Mouse (Mus musculus): ENCODE results near the gene Gm10720.
"Not testable (repeated sequence)": the region's sequence is repeated elsewhere in the genome, so short reads cannot be mapped to it uniquely, and the experiment has no call there.

The Gm10720 gene

DNA sequence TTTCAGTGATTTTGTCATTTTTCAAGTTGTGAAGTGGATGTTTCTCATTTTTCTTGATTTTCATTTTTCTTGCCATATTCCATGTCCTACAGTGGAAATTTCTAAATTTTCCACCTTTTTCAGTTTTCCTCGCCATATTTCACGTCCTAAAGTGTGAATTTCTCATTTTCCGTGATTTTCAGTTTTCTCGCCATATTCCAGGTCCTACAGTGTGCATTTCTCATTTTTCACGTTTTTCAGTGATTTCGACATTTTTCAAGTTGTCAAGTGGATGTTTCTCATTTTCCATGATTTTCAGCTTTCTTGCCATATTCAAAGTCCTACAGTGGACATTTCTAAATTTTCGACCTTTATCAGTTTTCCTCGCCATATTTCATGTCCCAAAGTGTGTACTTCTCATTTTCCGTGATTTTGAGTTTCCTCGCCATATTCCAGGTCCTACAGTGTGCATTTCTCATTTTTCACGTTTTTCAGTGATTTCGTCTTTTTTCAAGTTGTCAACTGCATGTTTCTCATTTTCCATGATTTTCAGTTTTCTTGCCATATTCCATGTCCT, 9.5 kb downstream of the Gm10720 start, which contains the start of gene Gm10717:
TSS of gene Gm10717 (plus strand) at position 506 of the 556 bp plus-strand sequence.
- intact Hi-C loops (cut with DNase I) = not testable (repeated sequence)

DNA sequence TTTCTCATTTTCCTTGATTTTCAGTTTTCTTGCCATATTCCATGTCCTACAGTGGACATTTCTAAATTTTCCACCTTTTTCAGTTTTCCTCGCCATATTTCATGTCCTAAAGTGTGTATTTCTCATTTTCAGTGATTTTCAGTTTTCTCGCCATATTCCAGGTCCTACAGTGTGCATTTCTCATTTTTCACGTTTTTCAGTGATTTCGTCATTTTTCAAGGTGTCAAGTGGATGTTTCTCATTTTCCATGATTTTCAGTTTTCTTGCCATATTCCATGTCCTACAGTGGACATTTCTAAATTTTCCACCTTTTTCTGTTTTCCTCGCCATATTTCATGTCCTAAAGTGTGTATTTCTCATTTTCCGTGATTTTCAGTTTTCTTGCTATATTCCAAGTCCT, 10.2 kb downstream of the Gm10720 start:
- intact Hi-C loops (cut with DNase I) = not testable (repeated sequence)

DNA sequence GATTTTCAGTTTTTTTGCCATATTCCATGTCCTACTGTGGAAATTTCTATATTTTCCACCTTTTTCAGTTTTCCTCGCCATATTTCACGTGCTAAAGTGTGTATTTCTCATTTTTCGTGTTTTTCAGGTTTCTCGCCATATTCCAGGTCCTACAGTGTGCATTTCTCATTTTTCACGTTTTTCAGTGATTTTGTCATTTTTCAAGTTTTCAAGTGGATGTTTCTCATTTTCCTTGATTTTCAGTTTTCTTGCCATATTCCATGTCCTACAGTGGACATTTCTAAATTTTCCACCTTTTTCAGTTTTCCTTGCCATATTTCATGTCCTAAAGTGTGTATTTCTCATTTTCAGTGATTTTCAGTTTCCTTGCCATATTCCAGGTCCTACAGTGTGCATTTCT, 10.7 kb downstream of the Gm10720 start:
- intact Hi-C loops (cut with DNase I) = not testable (repeated sequence)

DNA sequence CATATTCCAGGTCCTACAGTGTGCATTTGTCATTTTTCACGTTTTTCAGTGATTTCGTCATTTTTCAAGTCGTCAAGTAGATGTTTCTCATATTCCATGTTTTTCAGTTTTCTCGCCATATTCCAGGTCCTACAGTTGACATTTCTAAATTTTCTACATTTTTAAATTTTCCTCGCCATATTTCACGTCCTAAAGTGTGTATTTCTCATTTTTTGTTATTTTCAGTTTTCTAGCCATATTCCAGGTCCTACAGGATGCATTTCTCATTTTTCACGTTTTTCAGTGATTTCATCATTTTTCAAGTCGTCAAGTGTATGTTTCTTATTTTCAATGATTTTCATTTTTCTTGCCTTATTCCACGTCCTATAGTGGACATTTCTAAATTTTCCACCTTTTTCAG, 11.3 kb downstream of the Gm10720 start:
- intact Hi-C loops (cut with DNase I) = not testable (repeated sequence)

DNA sequence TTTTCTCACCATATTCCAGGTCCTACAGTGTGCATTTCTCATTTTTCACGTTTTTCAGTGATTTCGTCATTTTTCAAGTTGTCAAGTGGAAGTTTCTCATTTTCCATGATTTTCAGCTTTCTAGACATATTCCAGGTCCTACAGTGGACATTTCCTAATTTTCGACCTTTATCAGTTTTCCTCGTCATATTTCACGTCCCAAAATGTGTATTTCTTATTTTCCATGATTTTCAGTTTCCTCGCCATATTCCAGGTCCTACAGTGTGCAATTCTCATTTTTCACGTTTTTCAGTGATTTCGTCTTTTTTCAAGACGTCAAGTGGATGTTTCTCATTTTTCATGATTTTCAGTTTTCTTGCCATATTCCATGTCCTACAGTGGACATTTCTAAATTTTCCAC, 11.7 kb downstream of the Gm10720 start:
- intact Hi-C loops (cut with DNase I) = not testable (repeated sequence)

GRCm38 (mm10) chr9:3029276-3030000, 14.0 kb downstream of the Gm10720 start:
- intact Hi-C loops (cut with DNase I) = not testable (repeated sequence)

DNA sequence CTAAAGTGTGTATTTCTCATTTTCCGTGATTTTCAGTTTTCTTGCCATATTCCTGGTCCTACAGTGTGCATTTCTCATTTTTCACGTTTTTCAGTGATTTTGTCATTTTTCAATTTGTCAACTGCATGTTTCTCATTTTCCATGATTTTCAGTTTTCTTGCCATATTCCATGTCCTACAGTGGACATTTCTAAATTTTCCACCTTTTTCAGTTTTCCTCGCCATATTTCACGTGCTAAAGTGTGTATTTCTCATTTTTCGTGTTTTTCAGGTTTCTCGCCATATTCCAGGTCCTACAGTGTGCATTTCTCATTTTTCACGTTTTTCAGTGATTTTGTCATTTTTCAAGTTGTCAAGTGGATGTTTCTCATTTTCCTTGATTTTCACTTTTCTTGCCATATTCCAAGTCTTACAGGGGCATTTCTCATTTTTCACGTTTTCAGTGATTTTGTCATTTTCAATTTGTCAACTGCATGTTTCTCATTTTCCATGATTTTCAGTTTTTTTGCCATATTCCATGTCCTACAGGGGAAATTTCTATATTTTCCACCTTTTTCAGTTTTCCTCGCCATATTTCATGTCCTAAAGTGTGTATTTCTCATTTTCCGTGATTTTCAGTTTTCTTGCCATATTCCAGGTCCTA, 15.3 kb downstream of the Gm10720 start:
- intact Hi-C loops (cut with DNase I) = not testable (repeated sequence)

DNA sequence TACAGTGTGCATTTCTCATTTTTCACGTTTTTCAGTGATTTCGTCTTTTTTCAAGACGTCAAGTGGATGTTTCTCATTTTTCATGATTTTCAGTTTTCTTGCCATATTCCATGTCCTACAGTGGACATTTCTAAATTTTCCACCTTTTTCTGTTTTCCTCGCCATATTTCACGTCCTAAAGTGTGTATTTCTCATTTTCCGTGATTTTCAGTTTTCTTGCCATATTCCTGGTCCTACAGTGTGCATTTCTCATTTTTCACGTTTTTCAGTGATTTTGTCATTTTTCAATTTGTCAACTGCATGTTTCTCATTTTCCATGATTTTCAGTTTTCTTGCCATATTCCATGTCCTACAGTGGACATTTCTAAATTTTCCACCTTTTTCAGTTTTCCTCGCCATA, 18.8 kb downstream of the Gm10720 start, which contains the start of gene Gm17535:
TSS of gene Gm17535 (plus strand) at position 301 of the 400 bp plus-strand sequence.
- intact Hi-C loops (cut with DNase I) = not testable (repeated sequence)

GRCm38 (mm10) chr9:3036577-3036976, 21.1 kb downstream of the Gm10720 start, which contains the start of gene Gm10715:
Gene Gm10715, plus strand, starts transcription at chr9:3036877.
- intact Hi-C loops (cut with DNase I) = not testable (repeated sequence)

- intact Hi-C loops (cut with DNase I) = not testable (repeated sequence)
Observed at GRCm38 (mm10) chr9:3038161-3038560, 22.7 kb downstream of the Gm10720 start.

Small RNAs within 50 kb of the gene (microRNA-seq; reads per million reads assigned to microRNA genes)
- 0 to 0.12 reads per million in 2 experiments for gene Mir101c

Measured in adrenal gland (tissue).